Mouse (Mus musculus): Measurements from ENCODE around the gene Trex2.

GRCm38 (mm10) chrX:73468752-73469151, 33.6 kb upstream of the Trex2 start:
- TF ChIP-seq CTCF (IDR thresholded peaks at IDR 0.05; ENCODE audit: borderline replicate concordance, extremely low read depth, insufficient read depth, insufficient read length) = no peak
- TF ChIP-seq POLR2A (IDR thresholded peaks at IDR 0.05; ENCODE audit: borderline replicate concordance, extremely low read depth, insufficient read depth, insufficient read length, poor library complexity, severe bottlenecking) = no peak
